Mouse (Mus musculus): ENCODE measurements around the gene Abcb4.

GRCm38 (mm10) chr5:8995966-8996685 lies 102.6 kb downstream of the Abcb4 start:
- no peak for TF ChIP-seq TAL1 (IDR thresholded peaks at IDR 0.05; ENCODE audit: low read length)
- no peak for TF ChIP-seq RAD21 (IDR thresholded peaks at IDR 0.05; ENCODE audit: low read depth, low read length)
- TF ChIP-seq CTCF (IDR thresholded peaks at IDR 0.05 in 2 of 3, conservative IDR thresholded peaks at IDR 0.05 in 1 of 3; ENCODE audit: control insufficient read depth in 1 of 3, insufficient read depth in 1 of 3, low read depth in 2 of 3, low read length in 3 of 3, poor library complexity in 1 of 3, severe bottlenecking in 1 of 3): no peak
- TF ChIP-seq MAX (IDR thresholded peaks at IDR 0.05; ENCODE audit: low read length): peak; percentile 29; the same call in 1 of the 2 replicates
- no peak for TF ChIP-seq TBP (IDR thresholded peaks at IDR 0.05; ENCODE audit: low read depth, low read length)
- TF ChIP-seq ZC3H11A (IDR thresholded peaks at IDR 0.05; ENCODE audit: low read depth, low read length): no peak
- TF ChIP-seq GATA1 (IDR thresholded peaks at IDR 0.05; ENCODE audit: low read depth, low read length): peak; percentile 35

Data from MEL (cell line).